Mouse (Mus musculus): ENCODE data around the gene Suz12. TPM values are rescaled to one million over a fixed set of nuclear protein-coding genes. Genes with fewer than 3 reads are reported as not detected.

Suz12 gene
- total and polyA plus RNA-seq, 2 experiments from 2014 or later = 8.1 to 34.8 TPM

- WGBS = 4% methylated on average over 9 of the region's 9 CpGs
- peak overlapping the region; percentile 85 for H3K4me2 ChIP-seq (ENCODE audit: low read depth)
- no peaks in the 10 kb centered on the region for H3K27me3 ChIP-seq (ENCODE audit: insufficient read depth, low read length)
- 0 out of 2 replicates have a peak, but pooled peaks cover 7% of the 10 kb centered on the region for H3K4me1 ChIP-seq (ENCODE audit: insufficient read depth)
- no peaks in the 10 kb centered on the region for H3K9me3 ChIP-seq (ENCODE audit: low read length)
- no peak for TF ChIP-seq CTCF (IDR thresholded peaks at IDR 0.05; ENCODE audit: low read depth)
- peaks cover 17% of the 10 kb centered on the region for H3K36me3 ChIP-seq (ENCODE audit: insufficient read depth)
- H3K9ac ChIP-seq = peak overlapping the region; percentile 48
- DNase-seq (no peak), ATAC-seq (no peak; the same call in 1 of the 2 replicates)
- H3K4me3 ChIP-seq (ENCODE audit: low read depth, low read length) = peak overlapping the region; percentile 79
- H3K27ac ChIP-seq (ENCODE audit: low read depth, low read length) = no peak overlapping the region
Measured at GRCm38 (mm10) chr11:79962877-79963183, 30.1 kb upstream of the Suz12 start.

- DNase-seq (no peak), ATAC-seq (no peak)
- Histone ChIP-seq H3K9ac (no peak overlapping the region), H3K9me3 (ENCODE audit: low read length) (no peaks in the 10 kb centered on the region), H3K27ac (ENCODE audit: low read depth, low read length) (no peak overlapping the region), H3K4me3 (ENCODE audit: low read depth, low read length) (no peak overlapping the region), H3K4me2 (ENCODE audit: low read depth) (no peak overlapping the region), H3K36me3 (ENCODE audit: insufficient read depth) (peaks cover 11% of the 10 kb centered on the region), H3K27me3 (ENCODE audit: insufficient read depth, low read length) (no peaks in the 10 kb centered on the region), H3K4me1 (ENCODE audit: insufficient read depth) (0 out of 2 replicates have a peak, but pooled peaks cover 7% of the 10 kb centered on the region)
- 53% methylated on average over 8 of the region's 8 CpGs for WGBS
- no peak for TF ChIP-seq CTCF (IDR thresholded peaks at IDR 0.05; ENCODE audit: low read depth)
Measured at GRCm38 (mm10) chr11:79963212-79963974, 29.5 kb upstream of the Suz12 start.

GRCm38 (mm10) chr11:79965896-79966295 lies 27.0 kb upstream of the Suz12 start:
- no peak for ATAC-seq
- no peak overlapping the region for H3K4me2 ChIP-seq (ENCODE audit: low read depth)
- peak; percentile 73 for DNase-seq

GRCm38 (mm10) chr11:79967752-79968151 lies 25.2 kb upstream of the Suz12 start:
- Histone ChIP-seq H3K9ac (no peak overlapping the region), H3K4me2 (ENCODE audit: low read depth) (no peak overlapping the region), H3K27ac (ENCODE audit: low read depth, low read length) (no peak overlapping the region), H3K36me3 (ENCODE audit: insufficient read depth) (no peaks in the 10 kb centered on the region), H3K9me3 (ENCODE audit: low read length) (no peaks in the 10 kb centered on the region), H3K4me1 (ENCODE audit: insufficient read depth) (no peaks in the 10 kb centered on the region), H3K4me3 (ENCODE audit: low read depth, low read length) (no peak overlapping the region), H3K27me3 (ENCODE audit: insufficient read depth, low read length) (no peaks in the 10 kb centered on the region)
- no peak for DNase-seq
- WGBS = 80% methylated on average over 10 of the region's 10 CpGs
- no peak for ATAC-seq
- no peak for TF ChIP-seq CTCF (IDR thresholded peaks at IDR 0.05; ENCODE audit: low read depth)

More at GRCm38 (mm10) chr11:79965896-79966295, 27.0 kb upstream of the Suz12 start:
- no peak for TF ChIP-seq CTCF (IDR thresholded peaks at IDR 0.05; ENCODE audit: low read depth)
- H3K27me3 ChIP-seq (ENCODE audit: insufficient read depth, low read length) = no peaks in the 10 kb centered on the region
- WGBS = 18% methylated on average over 8 of the region's 8 CpGs
- H3K9ac ChIP-seq = no peak overlapping the region
- no peaks in the 10 kb centered on the region for H3K9me3 ChIP-seq (ENCODE audit: low read length)
- no peaks in the 10 kb centered on the region for H3K36me3 ChIP-seq (ENCODE audit: insufficient read depth)
- H3K27ac ChIP-seq (ENCODE audit: low read depth, low read length) = no peak overlapping the region
- no peak overlapping the region for H3K4me3 ChIP-seq (ENCODE audit: low read depth, low read length)
- H3K4me1 ChIP-seq (ENCODE audit: insufficient read depth) = 0 out of 2 replicates have a peak, but pooled peaks cover 7% of the 10 kb centered on the region

GRCm38 (mm10) chr11:79973133-79973532 lies 19.8 kb upstream of the Suz12 start:
- no peaks in the 10 kb centered on the region for H3K36me3 ChIP-seq (ENCODE audit: insufficient read depth)
- H3K4me2 ChIP-seq (ENCODE audit: low read depth) = peak overlapping the region; percentile 74
- DNase-seq (peak; percentile 20), ATAC-seq (no peak)
- WGBS = 13% methylated on average over 8 of the region's 8 CpGs
- H3K27me3 ChIP-seq (ENCODE audit: insufficient read depth, low read length) = no peaks in the 10 kb centered on the region
- TF ChIP-seq CTCF (IDR thresholded peaks at IDR 0.05; ENCODE audit: low read depth) = no peak
- no peak overlapping the region for H3K27ac ChIP-seq (ENCODE audit: low read depth, low read length)
- peaks cover 5% of the 10 kb centered on the region for H3K4me1 ChIP-seq (ENCODE audit: insufficient read depth)
- peak overlapping the region; percentile 62; the same call in 1 of the 2 replicates for H3K9ac ChIP-seq
- no peaks in the 10 kb centered on the region for H3K9me3 ChIP-seq (ENCODE audit: low read length)
- peak overlapping the region; percentile 61 for H3K4me3 ChIP-seq (ENCODE audit: low read depth, low read length)

GRCm38 (mm10) chr11:79973626-79974476 lies 19.1 kb upstream of the Suz12 start:
- H3K36me3 ChIP-seq (ENCODE audit: insufficient read depth) = no peaks in the 10 kb centered on the region
- H3K9ac ChIP-seq = peak overlapping the region; percentile 62
- H3K4me3 ChIP-seq (ENCODE audit: low read depth, low read length) = peak overlapping the region; percentile 61
- peaks cover 5% of the 10 kb centered on the region for H3K4me1 ChIP-seq (ENCODE audit: insufficient read depth)
- WGBS = under 1% methylated on average over 41 of the region's 41 CpGs
- DNase-seq (peak; percentile 60), ATAC-seq (peak; percentile 68)
- no peaks in the 10 kb centered on the region for H3K9me3 ChIP-seq (ENCODE audit: low read length)
- peak overlapping the region; percentile 54; the same call in 1 of the 2 replicates for H3K27ac ChIP-seq (ENCODE audit: low read depth, low read length)
- TF ChIP-seq CTCF (IDR thresholded peaks at IDR 0.05; ENCODE audit: low read depth) = no peak
- no peaks in the 10 kb centered on the region for H3K27me3 ChIP-seq (ENCODE audit: insufficient read depth, low read length)
- H3K4me2 ChIP-seq (ENCODE audit: low read depth) = peak overlapping the region; percentile 74

- Histone ChIP-seq H3K9ac (no peak overlapping the region), H3K27me3 (ENCODE audit: insufficient read depth, low read length) (no peaks in the 10 kb centered on the region), H3K36me3 (ENCODE audit: insufficient read depth) (no peaks in the 10 kb centered on the region), H3K4me3 (ENCODE audit: low read depth, low read length) (no peak overlapping the region), H3K4me1 (ENCODE audit: insufficient read depth) (peaks cover 5% of the 10 kb centered on the region), H3K9me3 (ENCODE audit: low read length) (no peaks in the 10 kb centered on the region), H3K27ac (ENCODE audit: low read depth, low read length) (no peak overlapping the region), H3K4me2 (ENCODE audit: low read depth) (no peak overlapping the region)
- no peak for TF ChIP-seq CTCF (IDR thresholded peaks at IDR 0.05; ENCODE audit: low read depth)
- WGBS = 37% methylated on average over 2 of the region's 2 CpGs
- DNase-seq (no peak), ATAC-seq (no peak)
Measured at GRCm38 (mm10) chr11:79975377-79975776, 17.5 kb upstream of the Suz12 start.
